Mouse (Mus musculus) CD8-positive naive resting alpha-beta T cell, adult 2 months (primary cell): ENCODE measurements around the gene Cd300lg.

Source experiments
- DNase-seq, 2 experiments: peaks; one replicate each; pipeline ENCODE4 v3.0.0; 2022; ENCODE audit warnings: low read depth in 2 of 2, low spot score in 2 of 2

Gene Cd300lg

GRCm38 (mm10) chr11:102049875-102050482 lies 8.7 kb downstream of the Cd300lg start:
- no peak for DNase-seq

- DNase-seq: no peak
Measured at GRCm38 (mm10) chr11:102051541-102051940, 10.2 kb downstream of the Cd300lg start.

GRCm38 (mm10) chr11:102051954-102052353 lies 10.6 kb downstream of the Cd300lg start:
- no peak for DNase-seq

DNA sequence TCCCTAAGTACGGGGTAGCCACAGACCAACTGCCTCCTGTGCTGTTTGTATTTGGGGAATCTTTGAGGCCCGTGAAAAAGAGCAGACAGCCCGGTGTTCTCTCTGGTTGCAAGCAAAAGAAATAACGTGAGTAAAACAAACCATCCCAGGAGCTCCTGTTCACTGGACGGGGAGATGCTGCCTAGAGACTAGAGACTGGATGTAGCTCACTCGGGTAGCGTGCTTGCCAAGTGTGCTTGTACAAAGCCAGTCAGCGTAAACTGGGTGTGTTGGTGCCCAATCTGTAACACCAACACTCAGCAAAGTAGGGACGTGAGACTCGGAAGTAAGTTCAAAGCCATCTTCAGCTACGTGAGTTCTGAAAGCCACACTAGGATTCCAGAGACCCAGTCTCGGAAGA lies 11.4 kb downstream of the Cd300lg start:
- no peak for DNase-seq

DNA sequence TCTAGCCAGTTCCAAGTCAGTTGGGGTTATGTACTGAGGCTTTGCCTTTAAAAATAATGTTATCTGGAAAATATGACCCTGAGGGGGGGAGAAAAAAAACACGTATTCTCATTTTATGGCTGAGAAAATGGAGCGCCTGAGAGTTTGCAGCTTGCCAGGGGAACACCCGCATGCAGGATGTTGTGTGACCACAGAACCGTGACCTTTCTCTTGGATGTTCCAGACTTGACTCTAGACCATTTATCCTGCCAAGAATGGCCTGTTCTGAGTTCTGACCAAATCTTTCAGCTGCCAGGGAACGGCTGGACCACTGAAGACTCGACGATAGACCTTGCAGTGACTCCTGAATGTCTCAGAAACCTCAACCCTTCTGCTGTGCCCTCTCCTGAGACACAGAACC lies 11.9 kb downstream of the Cd300lg start:
- DNase-seq: no peak

- DNase-seq: peak in 1 of 2 experiments; percentile 9
Measured at GRCm38 (mm10) chr11:102053847-102054246, 12.5 kb downstream of the Cd300lg start.

GRCm38 (mm10) chr11:102061236-102061940 lies 20.1 kb downstream of the Cd300lg start:
- peak; percentile 26 to 46 for DNase-seq

GRCm38 (mm10) chr11:102061941-102062473 lies 20.7 kb downstream of the Cd300lg start:
- no peak for DNase-seq

DNA sequence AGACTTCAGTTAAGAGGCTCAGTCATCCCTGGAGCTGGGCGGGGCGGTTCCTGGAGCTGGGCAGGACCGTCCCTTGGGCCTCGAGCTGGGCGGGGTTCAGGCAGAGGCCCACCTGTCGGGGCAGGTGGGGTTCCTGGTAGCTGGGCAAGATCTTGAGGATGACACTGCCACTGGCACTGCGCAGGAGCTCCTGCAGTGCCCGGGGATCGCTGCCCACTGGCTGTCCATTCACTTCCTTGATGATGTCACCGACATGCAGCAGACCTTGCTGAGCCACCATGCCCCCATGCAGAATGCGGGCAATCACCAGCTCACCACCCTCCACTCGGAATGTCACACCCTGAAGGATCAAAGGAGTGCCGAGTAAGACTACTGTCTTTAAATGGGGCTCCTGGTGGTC lies 21.8 kb downstream of the Cd300lg start:
- no peak for DNase-seq

- no peak for DNase-seq
Measured at GRCm38 (mm10) chr11:102068969-102069368, 27.7 kb downstream of the Cd300lg start.

DNA sequence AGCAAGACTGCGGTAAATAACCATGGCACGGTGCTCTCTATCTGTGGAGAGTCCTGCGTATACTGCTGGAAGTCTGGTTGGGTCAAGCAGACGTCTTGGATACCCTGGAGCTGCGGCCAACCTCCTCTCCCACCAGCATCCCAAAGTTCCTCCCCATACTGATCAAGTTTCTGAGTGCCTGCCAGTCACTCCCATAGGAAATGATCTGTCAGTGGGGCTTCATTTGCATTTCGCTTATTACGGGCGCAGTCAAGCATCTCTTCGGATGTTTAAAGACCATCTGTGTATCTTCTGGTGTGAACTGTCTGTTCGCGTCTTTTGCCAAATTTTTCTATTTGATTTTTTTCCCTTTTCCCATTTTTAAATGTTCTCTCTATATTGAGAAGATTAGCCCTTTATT lies 28.3 kb downstream of the Cd300lg start:
- DNase-seq: no peak

DNA sequence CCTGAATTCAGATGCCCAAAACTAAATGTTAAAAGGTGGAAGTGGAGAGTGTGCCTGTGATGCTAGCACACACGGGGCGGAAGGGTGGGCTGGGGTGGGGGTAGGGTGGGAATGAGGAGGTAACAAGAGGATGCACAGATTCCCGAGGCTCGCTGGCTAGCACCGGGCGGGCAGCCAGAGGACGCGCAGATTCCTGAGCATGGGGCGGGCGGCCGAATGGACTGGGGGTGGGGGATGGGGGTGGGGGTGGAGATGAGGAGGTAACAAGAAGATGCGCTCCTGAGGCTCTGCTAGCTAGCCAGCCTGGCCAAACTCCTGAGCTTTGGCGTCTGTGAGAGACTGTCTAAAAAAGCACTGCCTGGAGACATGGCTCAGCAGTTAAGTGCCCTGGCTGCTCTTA lies 29.1 kb downstream of the Cd300lg start:
- DNase-seq: no peak

- DNase-seq: no peak
Measured at GRCm38 (mm10) chr11:102072729-102073128, 31.4 kb downstream of the Cd300lg start.

GRCm38 (mm10) chr11:102073722-102074121 lies 32.4 kb downstream of the Cd300lg start:
- no peak for DNase-seq

DNA sequence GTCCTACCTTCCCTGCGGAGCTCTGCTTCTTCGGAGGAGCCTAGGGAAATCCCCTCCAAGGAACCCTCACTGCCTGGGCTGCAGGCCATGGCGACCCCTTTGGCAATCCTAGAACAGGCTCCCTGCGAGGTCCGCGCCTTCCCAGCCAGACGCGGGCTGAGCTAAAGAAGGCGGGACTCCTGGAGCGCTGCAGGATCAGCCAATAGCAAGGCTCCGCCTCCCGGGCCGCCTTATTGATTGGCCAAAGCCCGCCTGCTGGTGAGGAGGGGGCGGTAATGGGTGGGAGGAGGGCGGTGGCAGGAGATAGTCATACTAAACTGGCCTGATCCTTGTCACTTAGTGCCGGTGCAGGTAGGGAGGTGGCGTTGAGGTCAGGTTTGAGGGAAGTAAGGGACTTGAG lies 41.0 kb downstream of the Cd300lg start:
- no peak for DNase-seq

GRCm38 (mm10) chr11:102083193-102083592 lies 41.9 kb downstream of the Cd300lg start:
- no peak for DNase-seq

DNA sequence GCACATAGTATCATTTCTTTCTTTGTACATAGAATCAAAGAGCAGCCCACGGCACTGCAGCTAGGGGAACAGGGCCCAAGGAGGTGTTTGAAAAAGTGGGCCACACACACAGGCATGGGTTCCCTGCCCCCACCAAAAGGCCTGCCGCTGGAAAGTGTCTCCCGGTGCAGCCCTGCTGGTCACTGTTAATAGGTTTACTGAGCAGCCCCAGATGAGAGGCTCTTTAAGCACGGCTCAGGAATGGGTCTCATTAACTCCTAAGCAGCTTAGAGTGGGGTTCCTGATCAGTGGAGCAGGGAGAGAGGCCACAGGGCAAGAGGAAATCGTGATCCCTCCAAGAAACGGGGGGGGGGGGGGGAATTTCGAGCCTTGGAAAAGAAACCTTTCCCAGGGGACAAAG lies 42.9 kb downstream of the Cd300lg start:
- no peak for DNase-seq

- no peak for DNase-seq
Measured at GRCm38 (mm10) chr11:102086331-102086730, 45.0 kb downstream of the Cd300lg start.

DNA sequence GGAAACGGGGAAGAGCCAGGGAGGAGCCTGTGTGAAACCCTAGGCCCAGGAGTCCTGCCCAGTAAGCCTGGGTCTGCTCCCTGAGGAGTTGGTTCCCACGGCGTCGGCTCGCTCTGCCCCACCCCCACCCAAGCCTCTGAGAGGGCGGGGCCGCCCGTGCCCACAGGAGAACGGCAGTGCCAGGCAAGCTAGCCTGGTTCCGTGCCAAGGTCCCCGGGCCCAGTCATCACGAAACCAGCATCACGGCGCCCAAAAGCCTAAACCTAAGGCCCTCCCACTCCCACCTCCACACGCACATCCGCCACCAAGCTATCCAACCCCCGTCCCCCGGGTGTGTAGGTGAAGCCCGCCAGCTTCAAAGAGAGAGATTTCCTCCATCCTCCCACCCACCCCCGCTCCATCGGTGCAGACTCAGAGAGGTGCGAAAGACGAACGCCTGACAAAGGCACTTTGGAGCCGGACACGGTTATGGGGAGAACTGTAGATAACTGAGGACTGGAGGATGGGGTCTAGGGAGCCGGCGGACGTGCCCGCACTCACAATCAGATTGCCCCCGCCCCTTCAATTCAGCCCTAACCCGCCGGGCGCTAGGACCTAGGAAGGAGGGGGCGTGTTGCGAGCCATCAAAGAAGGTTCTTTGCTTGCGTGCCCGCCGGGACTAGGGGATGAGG lies 45.9 kb downstream of the Cd300lg start:
- DNase-seq: peak; percentile 60 to 70

DNA sequence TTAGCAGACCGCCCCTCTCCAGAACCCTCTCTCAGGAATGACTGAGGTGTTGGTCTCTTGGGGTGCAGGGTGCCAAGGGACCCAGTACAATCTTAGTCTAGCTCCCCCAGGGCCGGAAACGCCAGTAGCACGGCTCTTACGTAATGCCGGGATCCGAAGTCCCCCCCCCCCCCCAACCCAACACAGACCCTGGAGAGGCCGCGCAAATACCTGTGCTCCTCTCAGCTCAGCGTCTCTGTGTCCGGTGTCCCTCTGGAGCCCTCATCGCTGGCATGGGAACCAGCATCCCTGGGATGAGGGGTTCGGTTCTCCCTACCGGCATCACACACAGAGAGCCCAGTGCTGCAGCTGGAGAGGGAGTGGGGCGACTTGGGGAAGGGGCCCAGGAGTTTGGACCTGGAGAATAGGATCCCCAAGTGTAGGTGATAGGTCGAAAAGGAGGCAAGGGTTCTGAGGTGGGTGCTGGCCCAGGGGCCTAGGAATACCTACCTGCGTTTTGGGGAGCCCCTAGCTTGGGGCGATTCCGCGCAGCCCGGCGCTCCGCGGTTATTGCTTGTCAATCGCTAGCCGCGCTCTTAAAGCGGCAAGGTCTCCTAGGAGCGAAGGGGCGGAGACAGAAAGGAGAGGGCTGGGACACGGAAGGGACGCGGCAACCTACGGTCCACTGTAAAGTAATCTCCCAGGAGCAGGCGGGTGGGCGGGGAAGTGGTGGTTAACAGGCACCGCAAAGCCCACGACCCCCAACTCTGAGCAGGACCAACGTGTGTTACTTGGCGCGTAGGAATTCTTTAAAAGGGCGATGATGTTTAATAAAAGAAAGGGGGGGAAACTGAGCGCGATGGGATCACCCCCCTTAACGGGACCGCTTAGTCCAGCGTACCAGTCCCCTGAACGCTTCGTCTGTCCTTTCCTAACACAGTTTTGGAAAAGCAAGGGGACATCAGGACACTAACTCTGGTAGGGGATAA lies 46.9 kb downstream of the Cd300lg start, which contains the start of gene Mpp2:
Gene Mpp2 (minus strand): TSS at position 585 of the 968 bp plus-strand sequence.
- no peak for DNase-seq
